Mouse (Mus musculus): ENCODE data around the gene Gtf2f2. TPM values are rescaled to one million over a fixed set of nuclear protein-coding genes. Genes with fewer than 3 reads are reported as not detected.

Gtf2f2 gene
- total RNA-seq, 1 experiment from 2014 or later: 25.4 TPM

Other genes with a start within 250 kb of the Gtf2f2 start
- gene Slc25a30, start 223.8 kb downstream of the Gtf2f2 start, total RNA-seq (2017): 46.4 and 50.7 TPM in 2 replicates
- gene Tpt1, start 165.8 kb downstream of the Gtf2f2 start, total RNA-seq (2017): 1,381 and 1,390 TPM in 2 replicates
- 0.49 and 0.58 TPM in 2 replicates for gene Kctd4, start 55.9 kb downstream of the Gtf2f2 start, total RNA-seq (2017)
- 28.0 and 28.1 TPM in 2 replicates for gene Gpalpp1, start 99.9 kb upstream of the Gtf2f2 start, total RNA-seq (2017)
- 8.5 and 8.6 TPM in 2 replicates for gene Nufip1, start 100.0 kb upstream of the Gtf2f2 start, total RNA-seq (2017)

All from neutrophil, adult 5-6 weeks (primary cell).